Mouse (Mus musculus): ENCODE measurements around the gene Hsf5.

DNA sequence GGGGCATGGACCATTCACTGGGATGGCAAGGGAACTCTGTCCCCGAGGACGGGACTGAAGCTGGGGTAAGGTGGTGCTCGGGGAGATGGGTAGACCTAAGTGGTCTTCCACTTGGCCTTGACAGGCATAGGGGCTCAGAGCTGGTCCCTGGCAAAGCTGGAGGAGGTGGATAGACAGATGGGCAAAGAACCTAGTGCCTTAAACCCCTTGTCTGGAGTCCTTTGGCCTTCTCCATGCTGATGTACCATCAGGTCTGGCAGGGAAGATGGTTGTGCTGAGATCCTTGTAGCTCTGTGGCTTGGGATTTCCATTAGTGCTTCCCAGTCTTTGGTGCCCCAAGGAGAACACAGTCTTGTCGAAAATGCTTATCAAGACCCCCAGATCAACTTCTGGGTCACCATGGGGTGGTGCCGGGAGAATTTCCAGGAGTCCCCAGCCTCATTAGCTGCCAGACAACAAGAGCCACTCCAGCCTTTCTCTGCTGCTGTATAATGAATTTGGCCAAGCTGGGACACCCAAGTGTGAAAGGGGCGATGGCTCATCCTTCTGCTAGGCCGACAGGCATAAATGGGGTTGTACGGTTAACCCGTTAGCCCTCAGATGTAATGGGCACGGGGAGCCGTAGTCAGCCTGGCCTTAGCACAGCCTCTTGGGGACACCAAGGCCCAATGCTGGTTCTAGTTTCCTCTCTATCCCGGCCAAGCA, 35.7 kb upstream of the Hsf5 start:
- TF ChIP-seq EP300 (IDR thresholded peaks at IDR 0.05) (no peak), CTCF (IDR thresholded peaks at IDR 0.05) (no peak)
